Mouse (Mus musculus) thymus, adult 18-20 months (tissue): ENCODE results near the gene Atl2.

ENCODE experiments used
- DNase-seq, 2 experiments: peaks; one replicate each; pipeline ENCODE4 v3.0.0; 2022; ENCODE audit warnings: mixed read lengths in 2 of 2

Gene Atl2

DNA sequence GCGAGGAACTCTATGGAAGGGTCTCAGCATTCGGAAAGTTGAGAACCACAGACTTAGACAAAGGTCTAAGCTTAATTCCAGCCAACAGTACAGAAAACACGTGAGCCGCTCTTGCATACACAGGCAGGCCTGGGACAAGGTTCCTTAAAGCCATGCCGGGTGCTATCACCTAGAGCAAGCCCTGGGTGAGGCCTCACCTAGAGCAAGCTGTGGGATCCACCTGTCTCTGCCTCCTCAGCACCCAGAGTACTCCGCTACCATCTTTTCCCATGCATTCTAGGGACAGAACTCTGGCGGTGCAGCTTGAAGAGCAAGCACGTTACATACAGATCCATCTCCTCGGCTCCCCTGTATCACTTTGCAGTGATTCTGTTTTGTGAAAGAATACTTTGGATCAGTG is 78.4 kb downstream of the Atl2 start:
- DNase-seq, result no peak

DNA sequence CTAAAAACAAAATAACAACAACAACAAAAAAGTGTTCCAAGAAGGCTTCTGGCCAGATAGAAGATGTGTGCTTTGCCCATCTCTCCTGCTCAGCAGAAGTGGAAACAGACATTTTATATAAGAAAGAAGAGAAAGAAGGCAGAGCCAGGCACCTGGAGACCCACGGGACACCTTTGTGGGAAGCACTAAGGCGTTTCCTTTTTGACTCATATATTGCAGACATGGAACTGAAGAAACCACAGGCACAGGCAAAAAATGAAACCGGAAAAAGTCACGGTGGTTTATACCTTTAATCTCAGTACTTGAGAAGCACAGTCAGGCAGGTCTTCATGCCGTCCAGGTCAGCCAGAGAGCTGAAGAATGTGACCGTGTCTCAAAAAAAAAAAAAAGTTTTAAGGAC is 79.0 kb downstream of the Atl2 start:
- DNase-seq, result no peak

DNA sequence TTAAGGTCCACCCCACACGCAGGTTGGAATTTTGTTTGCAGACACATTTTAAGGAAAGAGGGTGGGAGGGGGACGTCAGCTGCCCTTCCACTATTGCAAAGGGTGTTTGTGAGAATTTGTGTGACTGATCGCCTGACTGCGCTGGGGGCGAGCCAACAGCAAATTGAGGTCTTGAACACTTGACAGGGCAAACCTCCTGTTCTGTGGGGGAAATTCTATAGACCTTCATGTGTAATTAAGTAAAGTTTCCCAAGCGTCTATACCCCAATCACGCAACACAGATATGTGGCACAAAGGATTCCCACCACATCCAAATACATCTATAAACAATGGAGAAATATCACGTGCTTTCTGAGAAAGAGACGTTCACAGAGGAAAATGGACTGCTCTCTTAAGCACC is 85.5 kb downstream of the Atl2 start:
- no peak for DNase-seq

DNA sequence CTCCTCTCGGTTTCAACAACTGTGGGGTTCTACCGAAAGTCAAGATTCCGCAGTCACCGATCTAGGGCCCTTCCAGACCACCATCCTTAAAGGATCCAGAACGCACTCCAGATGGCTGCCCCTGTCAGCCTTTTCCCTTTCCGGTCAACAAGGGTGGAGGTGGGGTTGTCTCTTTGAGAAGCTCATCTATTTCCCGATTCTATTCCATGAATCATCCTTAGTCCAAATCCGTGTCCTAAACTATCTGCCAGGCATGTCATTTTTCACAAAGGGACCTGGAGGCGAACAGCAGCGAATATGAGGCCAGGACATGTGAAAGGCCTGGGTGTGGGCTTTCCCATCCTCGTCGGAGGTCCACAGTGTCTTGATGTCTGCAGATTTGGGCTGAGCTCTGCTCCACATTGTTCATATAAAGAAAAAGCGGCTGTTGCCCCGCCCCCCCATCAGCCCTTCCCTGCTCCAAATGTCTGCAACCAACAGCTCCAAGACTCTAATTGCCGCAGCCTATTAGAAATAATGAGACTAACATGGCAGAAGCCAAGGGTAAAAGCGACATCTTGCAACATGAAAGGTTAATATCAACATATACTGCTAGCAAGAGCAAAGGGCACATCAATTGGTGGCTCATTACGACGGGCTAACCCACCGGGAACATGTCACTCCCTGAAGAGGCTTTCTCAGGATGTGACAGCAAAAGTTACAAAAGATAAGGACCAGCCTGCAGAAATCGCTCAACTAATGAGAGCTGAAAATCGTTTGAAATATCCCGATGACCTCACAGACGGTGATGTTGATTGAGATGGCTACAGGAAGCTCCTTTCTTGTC is 86.2 kb downstream of the Atl2 start:
- no peak for DNase-seq

DNA sequence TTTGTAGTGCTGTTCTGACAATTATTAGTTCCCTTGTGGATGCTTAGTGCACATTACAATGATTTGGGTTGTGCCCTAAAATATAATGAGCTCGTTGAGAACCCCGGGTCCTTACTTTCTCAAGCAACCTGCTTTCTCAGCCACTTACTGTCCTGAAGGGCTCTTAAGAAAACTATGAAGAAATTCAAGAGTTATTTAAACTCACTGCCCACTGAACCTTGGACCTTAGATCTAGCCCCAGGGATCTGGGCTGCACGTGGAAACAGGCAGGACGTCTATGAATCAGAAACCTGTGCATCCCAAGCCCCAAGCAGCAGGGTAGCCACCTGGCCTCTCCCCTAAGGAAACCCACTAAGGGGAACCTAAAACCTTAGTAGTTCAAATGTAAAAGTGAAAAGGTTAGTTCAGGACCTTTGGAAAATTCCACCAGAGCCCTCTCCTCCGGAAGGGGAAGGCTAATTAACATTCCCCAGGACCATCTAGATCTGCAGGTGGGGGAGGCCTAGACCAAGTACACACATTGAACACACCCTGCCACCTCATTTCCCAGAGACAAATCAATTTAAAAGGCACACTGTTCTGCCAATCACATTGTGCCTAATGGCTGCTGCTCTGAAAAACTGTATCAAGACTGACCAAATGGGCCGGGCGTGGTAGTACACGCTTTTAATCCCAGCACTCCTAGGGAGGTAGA is 88.5 kb downstream of the Atl2 start:
- DNase-seq, result no peak

DNA sequence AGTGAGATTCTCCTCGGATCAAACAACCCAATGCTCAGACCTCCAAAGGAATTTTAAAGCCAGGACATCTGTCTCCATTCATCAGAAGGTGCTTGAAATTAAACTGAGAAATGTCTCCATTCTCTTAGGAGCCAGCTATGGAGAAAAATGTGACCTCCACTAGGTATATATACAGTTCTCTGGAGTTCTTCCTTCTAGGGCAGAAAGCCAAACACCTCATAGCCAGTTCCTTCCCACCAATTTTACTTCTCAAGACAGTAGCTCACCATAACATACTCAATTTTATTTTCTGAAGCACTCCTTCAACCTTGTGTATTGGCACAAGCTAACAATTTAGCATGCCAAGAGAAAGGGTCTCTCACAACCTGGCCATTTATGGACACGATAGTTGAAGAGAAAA is 91.2 kb downstream of the Atl2 start:
- DNase-seq, result no peak

DNA sequence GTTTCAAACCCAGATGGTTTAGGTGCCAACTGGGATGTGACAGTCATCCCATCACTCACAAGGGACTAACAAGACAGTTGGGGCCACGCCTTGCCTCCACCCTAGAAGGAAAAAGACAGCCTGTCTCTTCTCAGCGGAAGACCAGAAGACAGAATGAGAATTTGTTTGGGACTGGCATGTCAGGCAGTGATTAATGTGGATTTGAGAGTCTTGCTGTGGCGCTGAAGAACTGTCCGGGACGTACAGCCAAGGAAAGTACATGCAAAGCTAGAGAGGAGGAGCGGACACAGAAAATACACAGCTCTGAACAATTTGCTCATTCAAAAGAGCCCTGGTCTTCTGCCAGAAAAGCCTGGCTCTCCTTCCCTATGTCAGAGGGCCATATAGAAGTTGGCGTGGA is 93.9 kb downstream of the Atl2 start:
- no peak for DNase-seq

DNA sequence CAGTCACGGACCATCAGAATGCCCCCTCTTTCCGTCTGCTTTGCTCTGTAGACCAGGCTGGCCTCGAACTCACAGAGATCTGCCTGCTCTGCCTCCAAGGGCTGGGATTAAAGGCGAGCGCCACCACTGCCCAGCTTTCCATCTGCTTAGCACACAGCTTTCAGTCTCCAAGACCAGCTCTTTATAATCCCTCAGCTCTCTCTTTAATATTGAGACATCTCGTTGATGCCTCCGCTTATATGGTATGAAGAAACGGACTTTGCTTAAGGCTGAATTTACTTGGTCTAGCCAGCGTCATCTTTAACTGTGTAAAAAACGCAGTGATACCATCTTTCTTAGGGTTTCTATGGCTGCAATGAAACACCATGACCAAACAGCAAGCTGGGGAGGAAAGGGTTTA is 97.1 kb downstream of the Atl2 start:
- no peak for DNase-seq
